Mouse (Mus musculus): ENCODE results near the gene Adgrl4. TPM values are rescaled to one million over a fixed set of nuclear protein-coding genes. Genes with fewer than 3 reads are reported as not detected.

Adgrl4 gene
- polyA plus RNA-seq, 1 experiment from 2014 or later: 7.3 TPM

DNA sequence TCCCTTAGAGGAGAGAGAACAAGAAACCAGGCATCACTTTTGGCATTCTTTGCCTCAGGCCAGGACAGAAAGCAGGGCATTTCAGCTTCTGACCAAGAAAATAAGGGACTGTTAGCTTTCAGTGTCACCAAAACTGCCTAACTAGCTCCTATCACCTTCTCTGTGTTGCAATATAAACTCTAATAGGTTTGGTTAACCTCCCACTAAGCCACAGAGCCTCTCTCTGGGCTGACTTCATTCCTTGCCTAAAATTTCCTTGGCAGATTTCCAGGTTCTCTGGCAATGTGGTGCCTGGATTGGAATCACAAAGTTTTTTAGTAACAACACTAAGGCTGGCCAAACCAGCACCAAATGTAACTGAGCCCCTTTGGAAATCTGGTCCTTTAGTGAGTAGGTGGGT lies 154.2 kb downstream of the Adgrl4 start:
- H3K36me3 ChIP-seq (ENCODE audit: control insufficient read depth, insufficient read depth, low read length): no peaks in the 10 kb centered on the region
- DNase-seq (ENCODE audit: low spot score) (no peak), ATAC-seq (replicated peaks; ENCODE audit: low FRiP score, low TSS enrichment, low read depth) (no peak)
- H3K9me3 ChIP-seq (ENCODE audit: control insufficient read depth, low read length): no peaks in the 10 kb centered on the region
- H3K4me1 ChIP-seq (replicated peaks; ENCODE audit: control insufficient read depth, insufficient read depth, low read length): no peaks in the 10 kb centered on the region
- H3K27ac ChIP-seq (ENCODE audit: low read depth): no peak overlapping the region
- no peak overlapping the region for H3K4me2 ChIP-seq (ENCODE audit: low read length)
- H3K9ac ChIP-seq (ENCODE audit: low read length): no peak overlapping the region
- no peak overlapping the region for H3K4me3 ChIP-seq (ENCODE audit: low read depth, low read length)
- no peaks in the 10 kb centered on the region for H3K27me3 ChIP-seq (replicated peaks; ENCODE audit: control insufficient read depth, insufficient read depth, low read length)

All from intestine, embryonic 14.5 days (tissue).